Mouse (Mus musculus) kidney, postnatal 14 days (tissue): ENCODE measurements at regions not wholly inside any gene's neighbourhood (a gene's known extent, or its start where the extent isn't known, plus 50 kb on each side); places are given as distances from the start of the nearest gene placed in this dataset.

Source experiments
- DNase-seq: peaks from one replicate; pipeline ENCODE4 v3.0.0; 2022; ENCODE audit warnings: mixed read lengths

- DNase-seq = no peak
Observed at GRCm38 (mm10) chr9:26601979-26602378, 131.5 kb upstream of the B3gat1 start.

GRCm38 (mm10) chr9:26604552-26604951, 129.0 kb upstream of the B3gat1 start:
- no peak for DNase-seq

- no peak for DNase-seq
Observed at GRCm38 (mm10) chr9:26611711-26612437, 121.7 kb upstream of the B3gat1 start.

- DNase-seq = no peak
Observed at GRCm38 (mm10) chr9:26622840-26623448, 110.6 kb upstream of the B3gat1 start.

GRCm38 (mm10) chr9:26625171-26625937, 108.2 kb upstream of the B3gat1 start:
- peak; percentile 55 for DNase-seq

GRCm38 (mm10) chr9:26632891-26633650, 100.5 kb upstream of the B3gat1 start:
- no peak for DNase-seq

- DNase-seq = no peak
Observed at GRCm38 (mm10) chr9:26635211-26635610, 98.3 kb upstream of the B3gat1 start.

- DNase-seq = no peak
Observed at GRCm38 (mm10) chr9:26638586-26638985, 94.9 kb upstream of the B3gat1 start.

GRCm38 (mm10) chr9:26642302-26642701, 91.2 kb upstream of the B3gat1 start:
- DNase-seq = no peak

- DNase-seq = no peak
Observed at GRCm38 (mm10) chr9:26642831-26643230, 90.7 kb upstream of the B3gat1 start.

GRCm38 (mm10) chr9:26649506-26649905, 84.0 kb upstream of the B3gat1 start:
- DNase-seq = no peak

GRCm38 (mm10) chr9:26652920-26653319, 80.6 kb upstream of the B3gat1 start:
- no peak for DNase-seq

GRCm38 (mm10) chr9:26659366-26659765, 74.2 kb upstream of the B3gat1 start:
- no peak for DNase-seq

- no peak for DNase-seq
Observed at GRCm38 (mm10) chr9:26663544-26663943, 70.0 kb upstream of the B3gat1 start.

GRCm38 (mm10) chr9:26667835-26668234, 65.7 kb upstream of the B3gat1 start:
- DNase-seq = peak; percentile 36

GRCm38 (mm10) chr9:26674059-26674757, 59.3 kb upstream of the B3gat1 start:
- DNase-seq = peak; percentile 35

- DNase-seq = peak; percentile 52
Observed at GRCm38 (mm10) chr9:26678288-26678687, 55.2 kb upstream of the B3gat1 start.

GRCm38 (mm10) chr9:26681516-26681915, 52.0 kb upstream of the B3gat1 start:
- DNase-seq = peak; percentile 79
